Mouse (Mus musculus) CD4-positive, CD25-positive, alpha-beta regulatory T cell, adult 4 months (primary cell): ENCODE results near the gene Olfr204. TPM values are rescaled to one million over a fixed set of nuclear protein-coding genes. Genes with fewer than 3 reads are reported as not detected.
"Not testable (repeated sequence)": the region's sequence is repeated elsewhere in the genome, so short reads cannot be mapped to it uniquely, and the experiment has no call there.

ENCODE experiments used
- ATAC-seq: one replicate; pipeline ENCODE4 v1.8.0; 2017
- polyA plus RNA-seq, 2 experiments: library from polyadenylated mRNA; unstranded; fragments of 100-300 nt; shearing (Covaris generic); gene quantifications; one replicate each; pipeline ENCODE4 v1.2.1; 2017

The Olfr204 gene
- polyA plus RNA-seq, result not detected

DNA sequence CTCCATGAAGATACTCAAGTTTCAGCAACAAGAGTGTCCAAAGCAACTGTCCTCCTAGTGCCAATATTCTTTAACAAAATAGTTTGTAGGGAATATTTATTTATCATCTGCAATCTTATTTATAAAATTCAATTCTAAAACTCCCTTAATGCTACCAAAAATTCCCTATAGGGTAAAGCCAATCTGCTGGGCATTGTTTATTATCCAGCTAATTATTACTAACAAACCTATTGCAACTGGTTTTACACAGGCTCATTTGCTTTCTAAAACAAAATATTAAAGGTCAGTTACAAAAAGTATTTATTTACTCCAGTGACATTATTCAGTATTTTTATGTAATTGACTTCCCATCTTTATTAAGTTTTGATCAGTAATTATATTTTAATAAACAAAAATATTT, at the start of gene Olfr204:
Gene Olfr204 (minus strand): TSS at position 101 of the 400 bp plus-strand sequence.
- ATAC-seq, result no peak

DNA sequence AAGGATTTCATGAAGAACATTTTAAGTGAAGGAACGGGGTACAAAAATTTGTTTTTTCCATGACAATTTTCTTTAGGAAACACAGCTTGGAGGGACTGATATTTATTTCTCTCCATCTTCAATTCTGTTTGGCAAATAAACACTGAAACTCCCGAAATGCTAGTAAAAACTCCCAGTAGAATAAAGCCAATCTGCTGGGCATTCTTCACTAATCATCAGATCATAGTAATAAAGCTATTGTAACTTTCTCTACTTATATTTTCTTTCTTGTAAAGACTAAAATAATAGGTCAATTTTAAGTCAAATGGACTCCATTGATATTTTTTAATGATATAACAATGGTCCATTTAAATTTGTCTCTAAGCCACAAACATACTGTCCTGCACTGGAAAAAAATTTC, 45.8 kb upstream of the Olfr204 start, which contains the start of gene Olfr209:
Gene Olfr209 (minus strand): TSS at position 101 of the 400 bp plus-strand sequence.
- no peak for ATAC-seq

DNA sequence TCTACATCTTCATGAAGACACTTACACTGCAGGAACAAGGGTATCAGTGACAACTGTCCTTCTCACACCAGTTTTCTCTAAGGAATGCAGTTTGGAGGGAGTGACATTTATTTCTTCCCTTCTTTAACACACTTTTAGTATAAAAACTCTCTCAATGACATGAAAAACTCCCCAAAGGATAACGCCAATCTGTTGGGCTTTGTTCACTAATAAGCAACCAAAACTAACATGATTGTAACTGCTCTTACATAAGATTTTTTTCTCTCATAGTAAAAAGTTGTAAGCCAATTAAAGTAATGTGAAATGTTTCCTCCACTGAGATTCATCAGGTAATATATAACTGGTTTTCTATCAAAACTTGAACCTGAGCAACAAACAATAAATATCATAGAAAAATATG, 31.1 kb upstream of the Olfr204 start, which contains the start of gene Olfr206:
Gene Olfr206 (minus strand): TSS at position 101 of the 400 bp plus-strand sequence.
- no peak for ATAC-seq

GRCm38 (mm10) chr16:59331038-59331437, 13.0 kb upstream of the Olfr204 start, which contains the start of gene Olfr205:
Olfr205 (minus strand) TSS chr16:59331138.
- ATAC-seq, result no peak

DNA sequence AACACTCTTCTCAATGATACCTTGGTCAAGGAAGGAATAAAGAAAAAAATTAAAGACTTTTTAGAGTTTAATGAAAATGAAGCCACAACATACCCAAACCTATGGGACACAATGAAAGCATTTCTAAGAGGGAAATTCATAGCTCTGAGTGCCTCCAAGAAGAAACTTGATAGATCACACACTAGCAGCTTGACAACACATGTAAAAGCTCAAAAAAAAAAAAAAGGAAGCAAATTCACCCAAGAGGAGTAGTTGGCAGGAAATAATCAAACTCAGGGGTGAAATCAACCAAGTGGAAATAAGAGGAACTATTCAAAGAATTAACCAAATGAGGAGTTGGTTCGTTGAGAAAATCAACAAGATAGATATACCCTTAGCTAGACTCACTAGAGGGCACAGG, 5.2 kb upstream of the Olfr204 start:
- not testable (repeated sequence) for ATAC-seq

DNA sequence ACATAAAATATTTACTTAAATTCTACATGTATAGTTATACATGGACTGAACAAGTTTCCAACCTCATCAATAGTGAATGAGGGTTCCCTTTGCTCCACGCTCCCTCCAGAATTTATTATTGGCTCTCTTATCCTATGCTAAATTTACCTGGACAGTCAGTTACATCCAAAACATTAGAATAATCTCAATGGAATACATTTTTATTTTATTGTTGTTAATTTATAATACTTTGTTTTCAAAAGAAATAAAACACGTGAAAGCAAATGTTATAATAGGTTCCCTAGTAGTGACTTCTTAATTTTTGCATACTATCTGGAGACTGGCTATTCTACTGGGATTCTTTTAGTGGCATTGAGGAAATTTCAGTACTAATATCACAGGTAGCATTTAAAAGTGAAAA, 19.5 kb downstream of the Olfr204 start, which contains the start of gene Olfr203:
Gene Olfr203 (plus strand): TSS at position 301 of the 400 bp plus-strand sequence.
- ATAC-seq, result no peak

DNA sequence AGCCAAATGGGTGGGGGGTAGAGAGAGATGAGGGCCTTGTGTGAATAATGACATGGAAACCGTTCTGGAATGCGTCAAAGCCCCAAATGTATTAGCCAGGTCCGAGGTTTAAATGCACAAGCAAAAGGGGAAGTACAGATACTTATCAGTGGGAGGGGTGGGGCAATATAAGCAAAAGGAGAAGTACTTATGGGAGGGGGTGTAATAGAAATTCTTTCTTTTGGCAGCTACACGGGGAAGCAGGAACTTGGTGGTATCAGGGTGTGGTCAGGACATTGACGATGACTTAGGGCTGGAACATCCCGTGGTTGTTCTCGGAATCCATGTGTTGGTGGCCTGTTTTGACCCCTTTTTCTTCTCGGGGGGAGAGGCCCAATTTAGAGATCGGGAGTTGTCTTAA, 30.5 kb downstream of the Olfr204 start:
- not testable (repeated sequence) for ATAC-seq

- no peak for ATAC-seq
Observed at GRCm38 (mm10) chr16:59286693-59287092, 31.4 kb downstream of the Olfr204 start, which contains the start of gene Olfr202. Olfr202 (minus strand) TSS chr16:59286793.

GRCm38 (mm10) chr16:59283476-59283875, 34.6 kb downstream of the Olfr204 start:
- ATAC-seq, result no peak

DNA sequence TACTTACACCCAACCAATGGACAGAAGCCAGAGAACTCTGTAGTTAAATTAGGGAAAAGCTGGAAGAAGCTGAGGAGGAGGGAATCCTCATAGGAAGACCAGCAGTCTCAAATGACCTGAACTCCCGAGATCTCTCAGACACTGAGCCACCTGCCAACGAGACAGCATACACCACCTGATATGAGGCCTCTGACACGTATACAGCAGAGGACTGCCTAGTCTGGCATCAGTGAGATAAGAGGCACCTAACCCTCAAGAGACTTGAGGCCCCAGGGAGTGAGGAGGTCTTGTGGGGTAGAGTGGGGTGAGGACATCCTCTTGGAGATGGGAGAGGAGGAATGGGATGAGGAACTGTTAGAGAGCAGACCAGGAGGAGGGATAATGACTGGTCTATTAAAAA, 37.5 kb downstream of the Olfr204 start:
- ATAC-seq, result no peak

DNA sequence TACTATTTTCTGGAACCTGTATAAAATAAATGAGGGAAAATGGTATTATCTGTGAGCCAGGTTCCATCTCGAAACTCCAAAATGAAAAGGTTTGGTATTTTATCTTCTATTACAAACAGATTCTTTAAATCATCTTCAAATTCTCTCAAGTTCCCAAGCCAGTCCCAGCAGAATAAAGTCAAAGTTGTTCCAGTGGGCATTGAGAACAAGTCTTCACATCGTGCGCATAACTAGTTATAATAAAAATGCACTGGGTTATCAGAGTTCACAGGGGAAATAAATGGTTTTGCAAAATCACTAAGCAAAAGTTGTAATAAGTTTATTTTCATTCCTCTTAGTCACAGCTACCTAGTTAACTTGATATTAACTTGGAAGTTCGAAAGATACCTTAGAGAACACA, 45.5 kb downstream of the Olfr204 start, which contains the start of gene Olfr201:
Gene Olfr201 (minus strand): TSS at position 101 of the 400 bp plus-strand sequence.
- not testable (repeated sequence) for ATAC-seq

DNA sequence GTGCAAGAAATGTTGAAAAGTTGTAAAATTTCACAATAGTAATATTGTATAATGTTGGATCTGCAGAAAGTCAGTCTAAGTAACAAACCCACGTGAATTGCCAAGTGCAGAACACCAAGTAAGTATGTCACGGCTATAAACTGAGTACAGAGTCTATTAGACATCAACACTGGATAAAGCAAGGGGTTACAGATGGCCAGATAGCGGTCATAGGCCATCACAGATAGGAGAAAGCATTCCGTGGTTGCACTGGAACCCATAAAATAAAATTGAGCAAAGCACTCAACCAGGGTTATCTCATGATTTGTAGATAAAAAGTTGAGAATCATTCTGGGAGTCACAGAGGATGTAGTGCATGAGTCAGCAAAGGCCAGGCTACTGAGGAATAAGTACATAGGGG, 49.0 kb downstream of the Olfr204 start:
- ATAC-seq, result not testable (repeated sequence)

Other genes with a start within 250 kb of the Olfr204 start
- under 1 TPM in 1 of 2 experiments, not detected in 1; 0.04 TPM for gene Olfr190, start 240.2 kb downstream of the Olfr204 start, polyA plus RNA-seq
- gene Olfr191, start 228.4 kb downstream of the Olfr204 start, polyA plus RNA-seq, result not detected
- not detected for gene Olfr193, start 206.4 kb downstream of the Olfr204 start, polyA plus RNA-seq
- not detected for gene Olfr194, start 197.2 kb downstream of the Olfr204 start, polyA plus RNA-seq
- gene Olfr195, start 171.2 kb downstream of the Olfr204 start, polyA plus RNA-seq, result not detected
- gene Olfr196, start 147.8 kb downstream of the Olfr204 start, polyA plus RNA-seq, result not detected
- gene Olfr198, start 114.7 kb downstream of the Olfr204 start, polyA plus RNA-seq, result not detected
- not detected for gene Olfr199, start 98.5 kb downstream of the Olfr204 start, polyA plus RNA-seq
- not detected for gene Olfr201, start 45.6 kb downstream of the Olfr204 start, polyA plus RNA-seq
- not detected for gene Olfr202, start 31.5 kb downstream of the Olfr204 start, polyA plus RNA-seq
- gene Olfr203, start 19.4 kb downstream of the Olfr204 start, polyA plus RNA-seq, result not detected
- not detected for gene Olfr205, start 12.9 kb upstream of the Olfr204 start, polyA plus RNA-seq
- gene Olfr206, start 31.0 kb upstream of the Olfr204 start, polyA plus RNA-seq, result not detected
- not detected for gene Olfr209, start 45.7 kb upstream of the Olfr204 start, polyA plus RNA-seq
- not detected for gene Gabrr3, start 89.1 kb upstream of the Olfr204 start, polyA plus RNA-seq
- 100 to 1,000 TPM in 1 of 2 experiments, 10 to 100 TPM in 1; 85.6 to 101 TPM for gene Riox2, start 153.5 kb upstream of the Olfr204 start, polyA plus RNA-seq